Mouse (Mus musculus) CH12.LX (cell line): ENCODE results near the gene Daw1. TPM values are rescaled to one million over a fixed set of nuclear protein-coding genes. Genes with fewer than 3 reads are reported as not detected.

Experiments used
- DNase-seq: peaks from one replicate; pipeline ENCODE4 v3.0.0-alpha.2; 2013; ENCODE audit errors: extremely low read depth
- H3K27ac ChIP-seq: 2 replicates; pipeline ENCODE4 v1.5.1; 2012; ENCODE audit warnings: low read depth, mild to moderate bottlenecking, control low read depth, moderate library complexity; ENCODE audit not compliant: insufficient read depth
- H3K27me3 ChIP-seq: replicated peaks from 2 replicates; pipeline ENCODE3; 2012; ENCODE audit warnings: inconsistent platforms
- H3K36me3 ChIP-seq, 2 experiments: replicated peaks in 1 of 2; 2 replicates each; pipeline versions ENCODE3 to v1.6.1; 2012; ENCODE audit warnings: inconsistent platforms in 1 of 2, low read length in 1 of 2, mild to moderate bottlenecking in 1 of 2, mixed read lengths in 1 of 2, moderate library complexity in 1 of 2; ENCODE audit not compliant: control insufficient read depth in 1 of 2, insufficient read depth in 1 of 2
- H3K4me1 ChIP-seq, 2 experiments: 2 replicates each; pipeline ENCODE4 v1.6.1; 2012; ENCODE audit warnings: inconsistent platforms in 1 of 2, moderate library complexity in 1 of 2; ENCODE audit not compliant: insufficient read depth in 2 of 2, control insufficient read depth in 1 of 2
- H3K4me2 ChIP-seq: 2 replicates; pipeline ENCODE4 v1.6.1; 2012; ENCODE audit warnings: low read depth, mild to moderate bottlenecking, control low read depth; ENCODE audit not compliant: poor library complexity, insufficient read depth, severe bottlenecking
- H3K4me3 ChIP-seq, 3 experiments: fragments of 150-350 bp in 1 of 3; sonication (generic) in 1 of 3; replicated peaks in 1 of 3; 2 replicates each; pipeline versions ENCODE3 to v1.5.1; 2011 to 2012; ENCODE audit warnings: low read depth in 2 of 3, low read length in 2 of 3, mild to moderate bottlenecking in 2 of 3, moderate library complexity in 2 of 3, control low read depth in 1 of 3, improper control_type of control experiment in 1 of 3, inconsistent platforms in 1 of 3, mixed read lengths in 1 of 3; ENCODE audit not compliant: poor library complexity in 1 of 3
- H3K79me2 ChIP-seq: replicated peaks from 2 replicates; pipeline ENCODE4 v1.6.1; 2012; ENCODE audit warnings: mild to moderate bottlenecking, moderate library complexity; ENCODE audit not compliant: control insufficient read depth, poor library complexity, insufficient read depth, severe bottlenecking; ENCODE audit errors: extremely low read depth
- H3K9ac ChIP-seq: 2 replicates; pipeline ENCODE4 v1.6.1; 2012; ENCODE audit warnings: low read depth, mild to moderate bottlenecking, control low read depth, moderate library complexity; ENCODE audit not compliant: insufficient read depth
- H3K9me3 ChIP-seq: replicated peaks from 2 replicates; pipeline ENCODE3; 2012; ENCODE audit warnings: low read length, inconsistent platforms, mixed read lengths
- BHLHE40 ChIP-seq: IDR thresholded peaks from 2 replicates; pipeline ENCODE4 v1.6.1; 2011; ENCODE audit warnings: mild to moderate bottlenecking, low read depth, low read length, improper control_type of control experiment
- CHD1 ChIP-seq: IDR thresholded peaks from 2 replicates; pipeline ENCODE4 v1.6.1; 2012; ENCODE audit warnings: low read depth, low read length, improper control_type of control experiment, inconsistent platforms
- CTCF ChIP-seq, 2 experiments: IDR thresholded peaks in 1 of 2; conservative IDR thresholded peaks in 1 of 2; 2 replicates each; pipeline ENCODE4 v1.5.1; 2011 to 2012; ENCODE audit warnings: low read depth in 2 of 2, low read length in 2 of 2, improper control_type of control experiment in 1 of 2, inconsistent platforms in 1 of 2, mild to moderate bottlenecking in 1 of 2, moderate library complexity in 1 of 2
- E2F4 ChIP-seq: IDR thresholded peaks from 2 replicates; pipeline ENCODE4 v1.6.1; 2011; ENCODE audit warnings: low read depth, low read length, improper control_type of control experiment; ENCODE audit not compliant: insufficient replicate concordance
- HCFC1 ChIP-seq: IDR thresholded peaks from 2 replicates; pipeline ENCODE4 v1.6.1; 2012; ENCODE audit warnings: low read depth, mild to moderate bottlenecking, inconsistent platforms, low read length, improper control_type of control experiment
- IRF4 ChIP-seq: IDR thresholded peaks from 2 replicates; pipeline ENCODE4 v1.6.1; 2014; ENCODE audit warnings: low read depth, mild to moderate bottlenecking, inconsistent platforms, low read length, improper control_type of control experiment
- MAFK ChIP-seq: IDR thresholded peaks from 2 replicates; pipeline ENCODE4 v1.6.1; 2011; ENCODE audit warnings: low read length, improper control_type of control experiment; ENCODE audit not compliant: insufficient replicate concordance
- MAX ChIP-seq: IDR thresholded peaks from 2 replicates; pipeline ENCODE4 v1.6.1; 2011; ENCODE audit warnings: low read length, improper control_type of control experiment
- MYC ChIP-seq: IDR thresholded peaks from 2 replicates; pipeline ENCODE4 v1.6.1; 2011; ENCODE audit warnings: low read depth, mild to moderate bottlenecking, improper control_type of control experiment, low read length
- NELFE ChIP-seq: IDR thresholded peaks from 2 replicates; pipeline ENCODE4 v1.6.1; 2011; ENCODE audit warnings: low read depth, low read length, improper control_type of control experiment
- POLR2A ChIP-seq: IDR thresholded peaks from 2 replicates; pipeline ENCODE4 v1.6.1; 2011; ENCODE audit warnings: low read depth, mild to moderate bottlenecking, improper control_type of control experiment, low read length
- SIN3A ChIP-seq: IDR thresholded peaks from 2 replicates; pipeline ENCODE4 v1.6.1; 2012; ENCODE audit warnings: low read length, improper control_type of control experiment, inconsistent platforms
- TBP ChIP-seq: conservative IDR thresholded peaks from 2 replicates; pipeline ENCODE4 v1.6.1; 2011; ENCODE audit warnings: low read depth, low read length, improper control_type of control experiment
- TCF12 ChIP-seq: IDR thresholded peaks from 2 replicates; pipeline ENCODE4 v1.6.1; 2014; ENCODE audit warnings: low read depth, mild to moderate bottlenecking, inconsistent platforms, low read length, improper control_type of control experiment
- UBTF ChIP-seq: IDR thresholded peaks from 2 replicates; pipeline ENCODE4 v1.6.1; 2012; ENCODE audit warnings: low read depth, mild to moderate bottlenecking, inconsistent platforms, low read length, improper control_type of control experiment, moderate library complexity
- USF2 ChIP-seq: conservative IDR thresholded peaks from 2 replicates; pipeline ENCODE4 v1.6.1; 2011; ENCODE audit warnings: low read depth, low read length, improper control_type of control experiment
- ZKSCAN1 ChIP-seq: IDR thresholded peaks from 2 replicates; pipeline ENCODE4 v1.6.1; 2012; ENCODE audit warnings: low read depth, inconsistent platforms, low read length, improper control_type of control experiment, borderline replicate concordance
- ZNF384 ChIP-seq: IDR thresholded peaks from 2 replicates; pipeline ENCODE4 v1.6.1; 2012; ENCODE audit warnings: low read depth, low read length, improper control_type of control experiment, inconsistent platforms
- dilution Hi-C: fragments of 300-500 bp; cut with MboI; formaldehyde crosslinking; loops from 2 replicates; pipeline ENCODE4 v1.14.3; 2020; ENCODE audit warnings: low sequenced_read_pairs; ENCODE audit not compliant: extremely low pct_unique_long_range_greater_than_20kb, extremely low pct_ligation_motif_present
- in situ Hi-C: fragments of 300-500 bp; cut with MboI; formaldehyde crosslinking; loops from 3 replicates; pipeline ENCODE4 v1.14.3; 2019; ENCODE audit warnings: low sequenced_read_pairs, low pct_ligation_motif_present, low pct_unique_long_range_greater_than_20kb, mixed read lengths
- polyA plus RNA-seq: library from polyadenylated mRNA; unstranded; fragments of >175 nt; gene quantifications from 2 replicates; pipeline ENCODE4 v1.2.1, GENCODE M21; 2012; ENCODE audit warnings: low read depth; ENCODE audit not compliant: insufficient read length
- total RNA-seq, 2 experiments: library from RNA; depleted of rRNA; stranded (reverse); fragments of 300-350 nt in 1 of 2; fragments of >200 nt in 1 of 2; gene quantifications; 2 replicates each; pipeline ENCODE4 v1.2.3; 2012 to 2014

Daw1 gene
- total and polyA plus RNA-seq, 3 experiments = not detected

DNA sequence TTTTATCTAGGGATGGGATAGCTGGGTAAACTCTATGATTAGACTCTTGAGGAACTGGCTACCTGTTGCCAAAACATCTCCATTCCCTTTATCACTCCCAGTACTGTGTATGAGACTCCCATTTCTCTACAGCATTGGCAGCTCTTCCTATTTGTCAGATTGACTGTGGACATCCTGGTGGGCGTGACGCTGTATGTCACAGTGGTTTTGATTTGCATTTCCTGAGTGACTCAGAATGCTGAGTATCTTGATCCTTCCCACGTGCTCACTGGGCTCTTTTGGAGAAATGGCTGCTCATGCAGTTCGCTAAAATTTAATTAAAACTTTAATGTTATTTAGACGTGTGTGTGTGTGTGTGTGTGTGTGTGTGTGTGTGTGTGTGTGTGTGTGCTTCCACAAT is 47.8 kb upstream of the Daw1 start:
- Histone ChIP-seq H3K4me2 (no peak overlapping the region), H3K4me1 (peaks cover 9 to 20% of the 10 kb centered on the region in 2 experiments), H3K36me3 (no peaks in the 10 kb centered on the region), H3K79me2 (no peaks in the 10 kb centered on the region), H3K27me3 (no peaks in the 10 kb centered on the region), H3K4me3 (no peak overlapping the region), H3K27ac (no peak overlapping the region), H3K9me3 (no peaks in the 10 kb centered on the region), H3K9ac (no peak overlapping the region)
- peak; percentile 47 for DNase-seq
- dilution Hi-C loops (no loop called here), in situ Hi-C loops (no loop called here)
- peak; percentile 82; the same call in 1 of the 2 replicates for TF ChIP-seq MYC
- TF ChIP-seq MAX = no peak
- TF ChIP-seq BHLHE40 = peak; percentile 78
- TF ChIP-seq HCFC1 = no peak

DNA sequence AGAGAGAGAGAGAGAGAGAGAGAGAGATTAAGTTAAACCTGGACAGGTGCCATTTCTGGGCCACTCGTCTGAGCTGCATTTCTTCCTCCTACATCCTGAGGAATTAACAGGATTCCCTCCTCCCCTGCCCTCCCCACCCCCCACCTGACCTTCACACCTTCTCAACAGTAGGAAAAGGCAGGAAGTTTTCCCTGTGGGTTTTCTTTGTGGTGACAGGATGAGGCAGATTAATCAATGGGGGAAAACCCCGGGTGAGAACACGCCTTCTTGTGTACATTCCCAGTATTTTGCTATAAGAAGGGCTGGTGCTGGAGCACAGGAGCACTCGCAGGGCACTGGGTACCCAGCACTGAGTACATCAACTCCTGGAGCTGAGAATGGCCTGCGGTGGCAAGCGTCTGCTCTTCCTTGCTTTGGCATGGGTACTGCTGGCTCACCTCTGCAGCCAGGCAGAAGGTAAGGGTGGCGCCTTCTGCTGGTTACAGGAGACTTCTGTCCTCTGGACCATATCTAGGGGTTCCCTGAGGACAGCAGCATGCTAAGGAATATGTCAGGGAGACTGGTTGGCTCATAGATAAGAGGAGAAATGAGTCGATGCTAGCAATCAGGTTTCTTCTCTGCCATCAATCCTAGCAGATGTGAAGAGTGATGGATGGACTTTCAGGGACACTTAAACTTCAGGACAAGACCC is 43.0 kb upstream of the Daw1 start, which contains the start of gene Ccl20:
Gene Ccl20 (plus strand): TSS at position 320 of the 691 bp plus-strand sequence.
- in situ Hi-C loops (no loop called here), dilution Hi-C loops (no loop called here)
- no peaks in the 10 kb centered on the region for H3K9me3 ChIP-seq
- H3K79me2 ChIP-seq = no peaks in the 10 kb centered on the region
- H3K4me3 ChIP-seq = no peak within 1 kb of the TSS
- H3K27me3 ChIP-seq = no peaks in the 10 kb centered on the region
- DNase-seq = no peak
- no peak within 1 kb of the TSS for H3K27ac ChIP-seq
- H3K9ac ChIP-seq = no peak within 1 kb of the TSS
- H3K36me3 ChIP-seq = no peaks in the 10 kb centered on the region
- peak within 1 kb of the TSS; percentile 32; the same call in 1 of the 2 replicates for H3K4me2 ChIP-seq
- H3K4me1 ChIP-seq = peaks cover 12% of the 10 kb centered on the region in 2 experiments; a peak in 3 of 4 replicates
- TF ChIP-seq MAFK = no peak
- no peak for TF ChIP-seq NELFE
- no peak for TF ChIP-seq TBP
- TF ChIP-seq HCFC1 = no peak
- no peak for TF ChIP-seq USF2
- no peak for TF ChIP-seq CHD1
- TF ChIP-seq MAX = no peak
- no peak for TF ChIP-seq CTCF (conservative IDR thresholded peaks at IDR 0.05 in 1 of 2, IDR thresholded peaks at IDR 0.05 in 1 of 2; ENCODE audit: low read depth in 2 of 2, low read length in 2 of 2)
- TF ChIP-seq ZKSCAN1 = no peak
- no peak for TF ChIP-seq ZNF384
- TF ChIP-seq, all 38 proteins: peak for 0

DNA sequence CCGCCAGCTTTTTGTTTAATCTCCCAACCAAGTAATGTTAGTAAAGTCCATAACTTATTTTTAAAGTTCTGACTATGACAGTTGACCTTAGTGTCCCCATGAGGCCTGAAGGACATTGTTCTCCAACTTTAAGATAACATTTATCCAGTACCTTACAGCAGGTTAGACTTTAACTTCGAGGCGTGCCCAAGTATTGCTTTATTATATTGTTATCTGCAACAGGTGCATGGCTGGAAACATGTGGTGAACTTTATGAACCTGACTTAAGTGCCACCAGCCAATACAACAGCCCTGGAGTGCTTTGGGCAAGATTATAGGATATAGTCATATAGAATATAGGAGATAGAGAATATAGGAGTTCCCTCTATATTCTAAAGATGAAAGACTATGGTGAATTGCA is 42.3 kb upstream of the Daw1 start:
- no peak overlapping the region for H3K4me2 ChIP-seq
- no peak overlapping the region for H3K4me3 ChIP-seq
- no peak overlapping the region for H3K27ac ChIP-seq
- H3K4me1 ChIP-seq = peaks cover 9 to 10% of the 10 kb centered on the region in 2 experiments; a peak in 3 of 4 replicates
- no peaks in the 10 kb centered on the region for H3K9me3 ChIP-seq
- no peak for DNase-seq
- H3K36me3 ChIP-seq = no peaks in the 10 kb centered on the region
- H3K79me2 ChIP-seq = no peaks in the 10 kb centered on the region
- no peak for TF ChIP-seq TCF12
- TF ChIP-seq E2F4 = no peak
- no peak for TF ChIP-seq UBTF
- TF ChIP-seq POLR2A = no peak
- TF ChIP-seq MAFK = no peak
- no peak for TF ChIP-seq IRF4
- TF ChIP-seq SIN3A = no peak
- dilution Hi-C loops = no loop called here
- no peak overlapping the region for H3K9ac ChIP-seq
- in situ Hi-C loops = no loop called here
- no peaks in the 10 kb centered on the region for H3K27me3 ChIP-seq
